ENCODE assay signal across 17 mouse cellular contexts in the genomic region with DNA sequence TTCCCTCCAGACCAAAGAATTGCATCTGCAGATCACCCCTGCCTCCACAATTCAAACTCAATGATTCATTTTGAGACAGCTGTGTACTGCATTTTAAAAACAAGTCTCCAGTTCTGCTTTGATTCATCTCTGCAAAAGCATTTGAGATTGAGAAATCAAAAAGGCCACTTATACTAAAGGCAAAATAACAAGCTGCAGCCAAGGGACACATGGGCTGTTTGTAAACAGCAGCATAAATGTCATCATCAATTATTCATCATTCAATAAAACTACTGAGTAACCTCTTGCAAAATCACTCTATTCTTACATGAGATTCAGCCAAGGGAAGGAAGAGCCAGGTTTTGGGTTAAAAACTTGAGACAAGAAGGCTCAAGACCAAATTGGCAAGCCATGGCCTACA.
DNase-seq lines count a peak whose midpoint lies in the region; ATAC-seq and TF ChIP-seq lines count a peak whose summit lies in the region.
"Had no signal": no experiment of that assay in that cellular context is flagged by ENCODE, and none has a peak within 500 bp of the region (broad histone marks: within the 10 kb centered on the region; RNA-seq: fewer than 3 reads in every experiment).

No protein-coding gene starts in this region.

- intact Hi-C loops in gastrocnemius, adult 2 months (cut with DNase I): no loop called here

- H3K27me3 ChIP-seq in lung, embryonic 16.5 days (ENCODE audit: control insufficient read depth, insufficient read depth, low read depth, low read length): no peaks in the 10 kb centered on the region
- no peaks in the 10 kb centered on the region for H3K27me3 ChIP-seq in myocyte (ENCODE audit: control insufficient read depth, insufficient read depth, insufficient read length)
- H3K27me3 ChIP-seq: heart, embryonic 13.5 days; hindbrain, embryonic 15.5 days had no signal

- no peak overlapping the region for H3K9ac ChIP-seq in lung, embryonic 16.5 days (ENCODE audit: low read length)
- H3K9ac ChIP-seq: heart, embryonic 13.5 days; hindbrain, embryonic 15.5 days had no signal

- no peak overlapping the region for H3K4me2 ChIP-seq in lung, embryonic 16.5 days (ENCODE audit: low read depth, low read length)
- no peak overlapping the region for H3K4me2 ChIP-seq in myocyte (ENCODE audit: low read depth)
- H3K4me2 ChIP-seq: heart, embryonic 13.5 days; hindbrain, embryonic 15.5 days had no signal

- no peaks in the 10 kb centered on the region for H3K9me3 ChIP-seq in lung, embryonic 16.5 days (ENCODE audit: control insufficient read depth, low read length)
- H3K9me3 ChIP-seq: embryonic facial prominence, embryonic 10.5 days; forebrain, embryonic 10.5 days; heart, embryonic 13.5 days; hindbrain, embryonic 15.5 days had no signal

- no peak overlapping the region for H3K27ac ChIP-seq in gastrocnemius, adult 2 months
- H3K27ac ChIP-seq in lung, embryonic 16.5 days (ENCODE audit: low read length): no peak overlapping the region
- H3K27ac ChIP-seq: embryonic facial prominence, embryonic 10.5 days; forebrain, embryonic 10.5 days; heart, embryonic 13.5 days; hindbrain, embryonic 15.5 days had no signal

- H3K36me3 ChIP-seq in lung, embryonic 16.5 days (ENCODE audit: control insufficient read depth, insufficient read depth, low read length): no peaks in the 10 kb centered on the region
- no peaks in the 10 kb centered on the region for H3K36me3 ChIP-seq in myocyte (ENCODE audit: control insufficient read depth, insufficient read depth)
- H3K36me3 ChIP-seq: embryonic facial prominence, embryonic 10.5 days; forebrain, embryonic 10.5 days; heart, embryonic 13.5 days; hindbrain, embryonic 15.5 days had no signal

- no peaks in the 10 kb centered on the region for H3K79me2 ChIP-seq in myocyte (ENCODE audit: control insufficient read depth, insufficient read depth)

- TF ChIP-seq POLR2A in myocyte (IDR thresholded peaks at IDR 0.05; ENCODE audit: insufficient read length, low read depth): no peak

- no peak for TF ChIP-seq CTCF in gastrocnemius, adult 2 months (IDR thresholded peaks at IDR 0.05)

- peak; percentile 89 for ATAC-seq in lung, embryonic 16.5 days (ENCODE audit: low read depth)
- ATAC-seq: forebrain, embryonic 14.5 days had no signal

- H3ac ChIP-seq in myocyte (ENCODE audit: control insufficient read depth, insufficient read length): no peak overlapping the region

- no peaks in the 10 kb centered on the region for H3K4me1 ChIP-seq in lung, embryonic 16.5 days (replicated peaks; ENCODE audit: control insufficient read depth, insufficient read depth, low read length)
- H3K4me1 ChIP-seq: embryonic facial prominence, embryonic 10.5 days; forebrain, embryonic 10.5 days; heart, embryonic 13.5 days; hindbrain, embryonic 15.5 days had no signal

- DNase-seq in gastrocnemius, adult 2 months: peak; percentile 17
- no peak for DNase-seq in gastrocnemius, postnatal 4 days (ENCODE audit: low spot score in 2 of 2)
- no peak for DNase-seq in lung, postnatal 25 days (ENCODE audit: low spot score)
- peak; percentile 73 for DNase-seq in NIH3T3 (ENCODE audit: low read depth)
- no peak for DNase-seq in urinary bladder, postnatal 36 days (ENCODE audit: low spot score in 2 of 2)
- DNase-seq: adrenal gland, postnatal 36 days; cerebellum, adult 2 months; cerebellum, postnatal 10 days; gastrocnemius, postnatal 10 days; heart, postnatal 36 days had no signal

- H3K4me3 ChIP-seq in gastrocnemius, adult 2 months: no peak overlapping the region
- no peak overlapping the region for H3K4me3 ChIP-seq in lung, embryonic 16.5 days (ENCODE audit: low read length)
- no peak overlapping the region for H3K4me3 ChIP-seq in myocyte
- H3K4me3 ChIP-seq: embryonic facial prominence, embryonic 10.5 days; forebrain, embryonic 10.5 days; heart, embryonic 13.5 days; hindbrain, embryonic 15.5 days had no signal

TF ChIP-seq in myocyte, 11 proteins besides CTCF, POLR2A, EP300 and RAD21:
- TF ChIP-seq CEBPB (IDR thresholded peaks at IDR 0.05; ENCODE audit: insufficient read depth, poor library complexity, severe bottlenecking): peak; percentile 39; the same call in 1 of the 2 replicates
- no peak for TF ChIP-seq TCF3 (IDR thresholded peaks at IDR 0.05; ENCODE audit: insufficient read length, low read depth)
TF ChIP-seq in myocyte: peak in this region for 1.

Comparison
In these comparisons a context has a peak if more than half of its experiments do, and no peak if none do; other contexts are left out.
1. DNase-seq: peak in gastrocnemius, adult 2 months (single experiment) and NIH3T3 (single experiment); none in gastrocnemius, postnatal 4 days (0 of 2), lung, postnatal 25 days (single experiment) and urinary bladder, postnatal 36 days (0 of 2).